Mouse (Mus musculus) brain, embryonic 14.5 days (tissue): Measurements from ENCODE around the gene Lgi4.

Experiments
- CTCF ChIP-seq: fragments of 200-500 bp; IDR thresholded peaks from 2 replicates; pipeline ENCODE4 v1.5.1; 2012; ENCODE audit warnings: inconsistent platforms, mild to moderate bottlenecking, moderate library complexity, borderline replicate concordance; ENCODE audit not compliant: insufficient read depth, insufficient read length; ENCODE audit errors: extremely low read depth
- POLR2A ChIP-seq: fragments of 200-500 bp; IDR thresholded peaks from 2 replicates; pipeline ENCODE4 v1.6.1; 2012; ENCODE audit warnings: mild to moderate bottlenecking, inconsistent platforms, borderline replicate concordance; ENCODE audit not compliant: poor library complexity, insufficient read depth, insufficient read length, severe bottlenecking; ENCODE audit errors: extremely low read depth

- TF ChIP-seq CTCF (no peak), POLR2A (no peak)
Measured at GRCm38 (mm10) chr7:31049846-31050281, 9.3 kb upstream of the Lgi4 start.
